In the genomic region with DNA sequence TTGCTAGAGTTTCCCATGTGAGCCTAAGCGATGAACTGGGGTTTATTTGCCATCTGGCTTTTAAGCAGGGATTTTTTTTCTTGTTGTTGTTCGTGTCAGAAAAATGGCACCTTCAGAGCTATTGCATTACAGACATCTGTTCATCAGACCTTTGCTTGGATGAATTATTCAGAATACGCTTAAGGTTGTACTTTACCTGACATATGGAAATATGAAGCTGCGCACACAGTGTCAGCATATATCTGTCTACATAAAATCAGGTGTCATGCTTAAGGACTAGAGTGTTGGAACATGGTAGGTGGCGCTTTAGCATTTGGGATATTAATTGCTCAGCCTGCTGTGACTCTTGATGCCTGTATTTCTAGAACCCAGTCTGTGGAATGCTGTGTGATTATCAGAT, we compare ENCODE assay signal across 17 mouse cellular contexts.
DNase-seq lines count a peak whose midpoint lies in the region; ATAC-seq and TF ChIP-seq lines count a peak whose summit lies in the region.
"Had no signal": no experiment of that assay in that cellular context is flagged by ENCODE, and none has a peak within 500 bp of the region (broad histone marks: within the 10 kb centered on the region; RNA-seq: fewer than 3 reads in every experiment).

No protein-coding gene starts in this region.

- WGBS in forebrain, embryonic 15.5 days, result 68% methylated on average over 5 of the region's 5 CpGs
- 86% methylated on average over 5 of the region's 5 CpGs for WGBS in forebrain, embryonic 12.5 days
- 78% methylated on average over 5 of the region's 5 CpGs for whole genome bisulfite sequencing in hindbrain, embryonic 14.5 days
- 72% methylated on average over 5 of the region's 5 CpGs for WGBS in hindbrain, embryonic 16.5 days

- H3K4me2 ChIP-seq in forebrain, embryonic 15.5 days (replicated peaks), result no peak overlapping the region
- no peak overlapping the region for H3K4me2 ChIP-seq in forebrain, embryonic 12.5 days
- H3K4me2 ChIP-seq in hindbrain, embryonic 14.5 days (replicated peaks), result no peak overlapping the region
- H3K4me2 ChIP-seq in hindbrain, embryonic 16.5 days (ENCODE audit: low read length), result no peak overlapping the region
- H3K4me2 ChIP-seq: heart, embryonic 13.5 days had no signal

- no peaks in the 10 kb centered on the region for H3K4me1 ChIP-seq in forebrain, embryonic 15.5 days
- H3K4me1 ChIP-seq in forebrain, embryonic 12.5 days, result no peaks in the 10 kb centered on the region
- no peaks in the 10 kb centered on the region for H3K4me1 ChIP-seq in hindbrain, embryonic 14.5 days (replicated peaks; ENCODE audit: control insufficient read depth, insufficient read depth, low read length)
- H3K4me1 ChIP-seq in hindbrain, embryonic 16.5 days (ENCODE audit: control insufficient read depth, insufficient read depth, low read depth, low read length), result no peaks in the 10 kb centered on the region
- H3K4me1 ChIP-seq: embryonic facial prominence, embryonic 10.5 days; heart, embryonic 13.5 days had no signal

- H3K9ac ChIP-seq in forebrain, embryonic 15.5 days (replicated peaks), result no peak overlapping the region
- no peak overlapping the region for H3K9ac ChIP-seq in forebrain, embryonic 12.5 days
- no peak overlapping the region for H3K9ac ChIP-seq in hindbrain, embryonic 14.5 days
- no peak overlapping the region for H3K9ac ChIP-seq in hindbrain, embryonic 16.5 days (ENCODE audit: low read depth, low read length)
- H3K9ac ChIP-seq: heart, embryonic 13.5 days had no signal

- no peak for TF ChIP-seq CTCF in brain, embryonic 14.5 days (IDR thresholded peaks at IDR 0.05; ENCODE audit: borderline replicate concordance, extremely low read depth, insufficient read depth, insufficient read length)

- no peak for TF ChIP-seq POLR2A in brain, embryonic 14.5 days (IDR thresholded peaks at IDR 0.05; ENCODE audit: borderline replicate concordance, extremely low read depth, insufficient read depth, insufficient read length, poor library complexity, severe bottlenecking)

- H3K27me3 ChIP-seq in forebrain, embryonic 15.5 days, result no peaks in the 10 kb centered on the region
- H3K27me3 ChIP-seq in forebrain, embryonic 12.5 days, result no peaks in the 10 kb centered on the region
- H3K27me3 ChIP-seq in hindbrain, embryonic 14.5 days (ENCODE audit: control insufficient read depth, insufficient read depth, low read length), result no peaks in the 10 kb centered on the region
- no peaks in the 10 kb centered on the region for H3K27me3 ChIP-seq in hindbrain, embryonic 16.5 days (replicated peaks; ENCODE audit: control insufficient read depth, insufficient read depth, low read length)
- H3K27me3 ChIP-seq: heart, embryonic 13.5 days had no signal

- peak; percentile 57; the same call in 1 of the 2 replicates for ATAC-seq in forebrain, embryonic 15.5 days (replicated peaks)
- no peak for ATAC-seq in forebrain, embryonic 12.5 days (ENCODE audit: low FRiP score)
- no peak for ATAC-seq in hindbrain, embryonic 14.5 days (ENCODE audit: low FRiP score)
- no peak for ATAC-seq in hindbrain, embryonic 16.5 days
- ATAC-seq: hindbrain, postnatal 0 days had no signal

- no peak for DNase-seq in hindbrain, embryonic 14.5 days (ENCODE audit: low spot score)
- peak; percentile 15 for DNase-seq in layer of hippocampus, adult 9-11 months
- no peak for DNase-seq in layer of hippocampus, postnatal 36 days
- peak; percentile 64 for DNase-seq in brain, embryonic 14.5 days (ENCODE audit: low read depth)
- DNase-seq in left cerebral cortex, adult 11 months (ENCODE audit: low spot score), result no peak
- DNase-seq: adrenal gland, postnatal 10 days; cerebellum, adult 2 months; cerebellum, postnatal 10 days; gastrocnemius, postnatal 36 days; heart, adult 11 months; heart, postnatal 36 days had no signal

- H3K4me3 ChIP-seq in forebrain, embryonic 15.5 days, result no peak overlapping the region
- no peak overlapping the region for H3K4me3 ChIP-seq in forebrain, embryonic 12.5 days (replicated peaks)
- no peak overlapping the region for H3K4me3 ChIP-seq in hindbrain, embryonic 14.5 days (replicated peaks; ENCODE audit: low read length)
- H3K4me3 ChIP-seq in hindbrain, embryonic 16.5 days (ENCODE audit: low read length), result no peak overlapping the region
- H3K4me3 ChIP-seq: embryonic facial prominence, embryonic 10.5 days; heart, embryonic 13.5 days had no signal

- H3K9me3 ChIP-seq in forebrain, embryonic 15.5 days, result no peaks in the 10 kb centered on the region
- no peaks in the 10 kb centered on the region for H3K9me3 ChIP-seq in forebrain, embryonic 12.5 days
- H3K9me3 ChIP-seq in hindbrain, embryonic 14.5 days (ENCODE audit: control insufficient read depth, low read length), result no peaks in the 10 kb centered on the region
- no peaks in the 10 kb centered on the region for H3K9me3 ChIP-seq in hindbrain, embryonic 16.5 days (ENCODE audit: control insufficient read depth, low read length)
- H3K9me3 ChIP-seq: embryonic facial prominence, embryonic 10.5 days; heart, embryonic 13.5 days had no signal

- peak overlapping the region; percentile 37; the same call in 1 of the 2 replicates for H3K27ac ChIP-seq in forebrain, embryonic 15.5 days (replicated peaks)
- H3K27ac ChIP-seq in forebrain, embryonic 12.5 days, result no peak overlapping the region
- 0 out of 2 replicates have a peak overlapping the region, but pooled peaks have one; percentile 26 for H3K27ac ChIP-seq in hindbrain, embryonic 14.5 days
- H3K27ac ChIP-seq in hindbrain, embryonic 16.5 days (ENCODE audit: low read depth, low read length), result no peak overlapping the region
- H3K27ac ChIP-seq: embryonic facial prominence, embryonic 10.5 days; heart, embryonic 13.5 days; hindbrain, postnatal 0 days had no signal

- no peaks in the 10 kb centered on the region for H3K36me3 ChIP-seq in forebrain, embryonic 15.5 days
- H3K36me3 ChIP-seq in forebrain, embryonic 12.5 days (replicated peaks), result no peaks in the 10 kb centered on the region
- H3K36me3 ChIP-seq in hindbrain, embryonic 14.5 days (replicated peaks; ENCODE audit: control insufficient read depth, insufficient read depth), result no peaks in the 10 kb centered on the region
- H3K36me3 ChIP-seq in hindbrain, embryonic 16.5 days (ENCODE audit: control insufficient read depth, insufficient read depth, low read length), result no peaks in the 10 kb centered on the region
- H3K36me3 ChIP-seq: embryonic facial prominence, embryonic 10.5 days; heart, embryonic 13.5 days had no signal

Comparison
In these comparisons a context has a peak if more than half of its experiments do, and no peak if none do; other contexts are left out.
1. H3K27ac ChIP-seq: peak in forebrain, embryonic 15.5 days (single experiment) and hindbrain, embryonic 14.5 days (single experiment); none in forebrain, embryonic 12.5 days (single experiment) and hindbrain, embryonic 16.5 days (single experiment).
2. DNase-seq: peak in layer of hippocampus, adult 9-11 months (single experiment) and brain, embryonic 14.5 days (single experiment); none in hindbrain, embryonic 14.5 days (single experiment), layer of hippocampus, postnatal 36 days (0 of 2) and left cerebral cortex, adult 11 months (single experiment).